Mouse (Mus musculus) hematopoietic stem cell, adult 5-6 weeks (primary cell): Measurements from ENCODE around the gene Kif2a. TPM values are rescaled to one million over a fixed set of nuclear protein-coding genes. Genes with fewer than 3 reads are reported as not detected.
A peak's percentile ranks its signal among the peaks of the same experiment; 100 is the strongest.
"Not testable (repeated sequence)": the region's sequence is repeated elsewhere in the genome, so short reads cannot be mapped to it uniquely, and the experiment has no call there.

Experiments
- ATAC-seq, 2 experiments: fragments of 125-278 bp in 1 of 2; replicated peaks in 1 of 2; 2 replicates each; pipeline ENCODE4 v1.8.0; 2016 to 2017; ENCODE audit warnings: inconsistent platforms in 2 of 2, mild to moderate bottlenecking in 2 of 2, moderate number of reproducible peaks in 2 of 2, low read depth in 1 of 2, moderate TSS enrichment in 1 of 2; ENCODE audit not compliant: low FRiP score in 2 of 2, poor library complexity in 2 of 2, severe bottlenecking in 2 of 2, insufficient read depth in 1 of 2, low TSS enrichment in 1 of 2
- total RNA-seq: library from RNA; stranded (forward); fragments of 172-1452, 232-1000 nt; gene quantifications from 2 replicates; pipeline ENCODE4 v1.2.3, GENCODE M21; 2017

Gene Kif2a
- total RNA-seq, 1 experiment from 2014 or later = 25.0 TPM

DNA sequence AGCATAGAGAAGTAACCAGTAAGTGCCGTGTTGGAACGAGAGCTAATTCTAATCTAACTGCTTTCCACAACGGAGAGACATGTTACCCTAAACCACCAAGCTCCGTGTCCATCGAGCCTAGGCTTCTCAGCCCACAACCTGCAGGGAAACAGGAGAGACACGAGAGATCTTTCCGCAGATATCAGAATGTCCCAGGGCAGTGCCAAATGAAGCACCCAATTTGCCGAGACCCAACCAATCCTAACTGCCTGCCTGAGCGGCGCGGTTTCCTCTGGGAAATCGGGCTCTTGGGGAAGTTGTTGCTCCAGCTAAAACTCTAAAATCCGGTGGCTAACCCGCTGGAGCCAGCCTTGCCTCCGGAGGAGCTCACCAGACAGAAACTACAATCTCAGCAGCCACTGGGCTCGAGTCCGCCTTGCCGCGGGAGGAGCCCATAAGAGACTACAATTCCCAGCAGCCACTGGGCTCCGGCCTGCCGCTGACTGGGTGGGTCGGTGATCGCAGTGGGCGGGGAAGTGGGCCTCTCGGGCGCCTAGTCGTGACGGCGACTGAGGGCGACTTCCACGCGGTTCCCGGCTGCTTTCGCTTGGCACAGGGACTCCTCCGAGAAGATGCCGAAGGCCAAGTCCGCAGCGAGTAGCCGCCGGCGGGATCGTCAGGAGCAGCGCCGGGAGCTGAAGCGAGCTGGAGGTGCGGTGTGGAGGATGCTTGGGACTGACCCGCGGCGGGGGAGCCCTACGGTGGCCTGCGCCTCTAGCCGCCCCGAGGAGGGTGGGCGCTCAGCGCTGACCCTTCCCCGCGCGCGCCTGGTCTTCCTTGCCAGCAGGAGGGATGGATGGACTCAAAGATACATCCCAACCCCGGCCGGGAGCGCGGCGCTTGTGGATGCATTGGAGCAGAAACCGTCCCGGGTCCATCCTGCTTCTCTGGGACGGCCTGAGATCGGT, 75.1 kb downstream of the Kif2a start, which contains the start of gene Dimt1:
Gene Dimt1, plus strand, starts transcription at position 534 of the 947 bp plus-strand sequence.
- peak; percentile 100 for ATAC-seq

DNA sequence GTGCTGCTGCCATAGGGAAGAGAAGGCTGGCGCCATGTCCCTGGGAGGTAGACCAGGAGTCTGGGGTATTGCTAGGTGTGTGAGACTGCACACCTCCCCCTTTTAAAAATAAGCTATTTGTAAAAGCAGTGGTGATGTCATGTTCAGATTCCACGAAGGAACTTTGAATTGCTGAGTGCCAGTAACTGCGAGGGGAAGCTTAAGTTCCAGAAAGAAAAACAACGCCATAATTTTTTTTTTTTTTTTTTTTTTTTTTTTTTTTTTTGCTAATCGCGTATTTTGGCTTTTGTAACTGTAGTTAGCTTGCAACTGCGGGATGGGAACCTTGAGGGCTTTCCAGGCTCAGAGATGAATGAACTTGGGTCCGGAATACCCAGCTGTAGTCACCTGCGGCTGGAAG, 76.4 kb downstream of the Kif2a start:
- ATAC-seq = no peak

DNA sequence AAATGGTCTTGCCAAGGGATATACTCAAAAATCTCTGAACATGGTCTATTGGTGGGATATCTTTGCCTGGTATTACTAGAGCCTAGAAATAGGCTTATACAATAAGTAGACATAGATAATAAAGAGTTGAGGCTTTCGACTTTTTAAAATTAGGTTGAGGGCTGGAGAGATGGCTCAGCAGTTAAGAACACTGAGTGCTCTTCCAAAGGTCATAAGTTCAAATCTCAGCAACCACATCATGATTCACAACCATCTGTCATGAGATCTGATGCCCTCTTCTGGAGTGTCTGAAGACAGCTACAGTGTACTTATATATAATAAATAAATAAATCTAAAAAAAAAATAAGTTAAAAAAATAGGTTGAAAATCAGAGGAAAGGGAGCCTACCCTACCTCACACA, 79.2 kb downstream of the Kif2a start:
- no peak for ATAC-seq

- no peak for ATAC-seq
Observed at GRCm38 (mm10) chr13:106941211-106941976, 80.5 kb downstream of the Kif2a start.

DNA sequence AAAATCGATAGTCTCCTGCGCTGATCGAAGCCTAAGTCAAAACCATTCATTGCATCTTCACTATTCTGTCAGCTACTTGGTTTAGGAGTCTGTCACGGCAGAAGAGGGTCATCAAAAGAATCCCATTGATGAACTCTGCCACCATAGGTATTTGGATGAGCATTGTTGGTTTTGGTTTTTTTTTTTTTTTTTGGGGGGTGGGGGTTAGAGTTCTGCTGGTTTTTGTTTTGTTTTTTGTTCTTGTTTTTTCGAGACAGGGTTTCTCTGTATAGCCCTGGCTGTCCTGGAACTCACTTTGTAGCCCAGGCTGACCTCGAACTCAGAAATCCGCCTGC, 84.8 kb downstream of the Kif2a start:
- no peak for ATAC-seq

GRCm38 (mm10) chr13:106936256-106937137, 85.4 kb downstream of the Kif2a start, which contains the start of gene Ipo11:
Gene Ipo11 (minus strand): TSS chr13:106936958.
- ATAC-seq = peak; percentile 98

GRCm38 (mm10) chr13:106935871-106936255, 86.1 kb downstream of the Kif2a start:
- ATAC-seq = no peak

DNA sequence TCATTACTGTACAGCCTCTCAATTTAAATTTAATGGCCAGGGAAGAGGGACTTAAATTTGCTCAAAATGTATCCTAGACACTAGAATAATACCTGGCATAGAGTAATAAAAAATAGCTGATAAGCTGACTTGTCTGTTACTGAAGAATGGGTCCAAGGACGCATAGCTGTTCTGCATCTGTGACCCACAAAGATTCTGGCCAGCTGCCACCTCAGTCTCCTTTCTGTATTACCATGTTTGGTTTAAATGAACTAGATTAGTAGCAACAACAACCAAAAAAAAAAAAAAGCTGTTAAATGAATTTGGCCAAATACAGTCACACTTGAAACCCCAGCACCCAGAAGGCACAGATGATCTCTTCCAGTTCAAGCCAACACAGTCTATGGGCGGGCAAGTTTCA, 92.7 kb downstream of the Kif2a start:
- no peak for ATAC-seq

DNA sequence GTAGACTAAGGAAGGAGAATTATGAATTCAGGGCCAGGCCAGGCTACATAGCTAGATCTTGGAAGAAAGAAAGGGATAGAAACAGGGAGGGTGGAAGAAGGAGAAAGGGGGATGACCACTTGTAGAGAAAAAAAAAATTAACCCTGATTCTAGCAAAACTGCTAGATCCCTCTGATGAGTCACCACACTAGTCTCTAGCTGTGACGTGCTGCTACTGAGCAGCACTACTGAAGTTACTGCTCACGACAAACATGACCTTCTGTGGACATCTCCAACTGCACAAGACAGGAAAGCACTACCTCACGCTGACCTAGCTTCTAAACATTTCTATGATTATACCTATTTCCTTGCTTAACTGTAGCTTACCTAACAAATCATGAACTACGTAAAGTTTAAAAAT, 93.6 kb downstream of the Kif2a start:
- no peak for ATAC-seq

GRCm38 (mm10) chr13:106925921-106926320, 96.0 kb downstream of the Kif2a start:
- not testable (repeated sequence) for ATAC-seq

GRCm38 (mm10) chr13:106918322-106919050, 103.4 kb downstream of the Kif2a start:
- ATAC-seq = peak; percentile 42 to 48; a peak in 1 of 4 replicates

- no peak for ATAC-seq
Observed at GRCm38 (mm10) chr13:106913125-106913736, 108.7 kb downstream of the Kif2a start.

DNA sequence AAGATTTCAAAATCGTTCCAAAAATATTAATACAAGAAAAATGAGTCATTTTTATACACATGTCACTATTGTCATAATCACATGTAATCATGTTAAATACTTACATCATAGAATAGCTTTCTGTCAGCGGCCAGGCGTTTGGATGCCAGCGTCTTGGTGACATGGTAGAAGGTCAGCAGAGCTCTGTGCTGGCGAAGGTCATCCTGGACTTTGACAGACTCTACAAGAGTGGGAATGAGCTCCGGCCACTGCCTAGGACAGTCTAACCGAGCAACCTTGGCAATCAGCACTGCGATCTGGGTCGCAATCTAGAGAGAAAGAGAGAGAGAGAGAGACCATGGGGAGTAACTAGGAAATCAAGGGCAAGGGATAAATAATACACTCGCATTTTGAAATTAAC, 111.8 kb downstream of the Kif2a start:
- ATAC-seq = no peak
